Mouse (Mus musculus): Measurements from ENCODE around the gene Gm10190. TPM values are rescaled to one million over a fixed set of nuclear protein-coding genes. Genes with fewer than 3 reads are reported as not detected.
A peak's percentile ranks its signal among the peaks of the same experiment; 100 is the strongest.

Gene Gm10190
- polyA plus RNA-seq, 1 experiment from 2014 or later = 4.4 TPM

DNA sequence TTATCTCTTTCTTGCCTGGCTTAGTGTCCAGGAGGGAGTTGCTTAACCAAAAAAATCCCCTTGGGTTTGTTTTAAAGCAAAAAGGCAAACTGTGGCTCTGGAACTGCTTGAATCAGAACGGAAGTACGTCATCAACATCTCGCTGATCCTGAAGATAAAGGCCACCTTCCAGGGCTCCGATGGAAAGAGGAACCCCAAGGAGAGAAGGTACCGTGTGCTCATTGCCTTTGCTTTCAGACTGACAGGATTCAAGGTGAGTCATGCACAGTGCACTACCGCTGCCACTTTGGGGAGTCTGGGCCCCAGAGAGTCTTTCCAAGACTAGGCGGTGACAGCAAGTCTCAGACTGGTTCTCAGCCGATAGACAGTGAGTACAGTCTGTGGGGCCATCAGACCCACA lies 13.1 kb downstream of the Gm10190 start:
- ATAC-seq (replicated peaks) = no peak
- no peaks in the 10 kb centered on the region for H3K36me3 ChIP-seq (replicated peaks)
- H3K4me2 ChIP-seq = no peak overlapping the region
- H3K27ac ChIP-seq = no peak overlapping the region
- no peaks in the 10 kb centered on the region for H3K4me1 ChIP-seq
- no peak overlapping the region for H3K9ac ChIP-seq
- no peak overlapping the region for H3K4me3 ChIP-seq
- 90% methylated on average over 8 of the region's 8 CpGs for WGBS
- no peaks in the 10 kb centered on the region for H3K27me3 ChIP-seq (replicated peaks)
- no peaks in the 10 kb centered on the region for H3K9me3 ChIP-seq

DNA sequence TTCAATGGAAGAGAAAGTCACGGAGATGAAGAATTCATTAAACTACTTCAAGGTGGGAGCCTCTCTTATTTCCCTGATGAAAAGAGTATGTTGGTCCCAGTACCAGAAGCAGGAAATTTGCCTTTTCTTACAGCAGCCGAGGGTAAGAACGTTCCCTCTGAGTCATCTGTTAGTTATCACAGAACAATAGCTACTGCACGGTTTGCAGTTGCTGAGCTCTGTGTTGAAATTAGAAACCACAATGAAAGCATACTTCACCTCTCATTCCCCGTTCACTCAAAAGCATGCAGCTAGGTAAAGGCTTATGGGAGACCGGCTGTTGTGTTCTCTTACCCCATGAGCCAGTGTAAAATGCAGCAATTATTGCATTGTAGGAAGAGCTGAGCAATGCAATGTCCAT lies 26.1 kb downstream of the Gm10190 start:
- no peak for ATAC-seq (replicated peaks)
- H3K9me3 ChIP-seq = no peaks in the 10 kb centered on the region
- no peaks in the 10 kb centered on the region for H3K27me3 ChIP-seq (replicated peaks)
- WGBS = 37% methylated on average over 6 of the region's 6 CpGs
- no peak overlapping the region for H3K27ac ChIP-seq
- no peaks in the 10 kb centered on the region for H3K4me1 ChIP-seq
- no peaks in the 10 kb centered on the region for H3K36me3 ChIP-seq (replicated peaks)
- H3K9ac ChIP-seq = no peak overlapping the region
- no peak overlapping the region for H3K4me3 ChIP-seq
- H3K4me2 ChIP-seq = no peak overlapping the region

DNA sequence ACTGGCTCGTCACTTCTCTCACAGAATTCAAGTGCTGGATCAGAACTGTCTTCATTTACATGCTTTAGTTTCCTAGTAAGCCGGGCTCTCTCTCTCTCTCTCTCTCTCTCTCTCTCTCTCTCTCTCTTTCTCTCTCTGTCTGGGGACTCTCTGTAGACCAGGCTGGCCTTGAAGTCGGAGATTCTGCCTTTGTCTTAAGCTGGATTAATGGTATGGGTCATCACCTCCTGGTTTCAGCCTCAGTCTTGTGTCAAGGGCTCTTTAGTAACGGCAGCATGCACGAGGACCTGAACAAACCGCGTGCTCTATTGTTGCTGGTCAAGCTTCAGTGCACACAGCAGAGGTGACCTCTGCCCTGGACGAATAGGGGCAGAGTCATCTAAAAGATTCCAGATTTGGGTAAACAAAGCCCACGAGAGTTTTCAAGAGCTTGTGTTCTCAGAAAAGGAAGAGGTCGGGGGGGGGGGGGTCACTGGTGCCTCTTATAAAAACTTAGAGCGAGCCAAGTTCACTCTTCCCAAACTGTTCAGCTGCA lies 26.7 kb downstream of the Gm10190 start:
- no peaks in the 10 kb centered on the region for H3K9me3 ChIP-seq
- no peak overlapping the region for H3K27ac ChIP-seq
- H3K9ac ChIP-seq = no peak overlapping the region
- ATAC-seq (replicated peaks) = no peak
- H3K4me1 ChIP-seq = no peaks in the 10 kb centered on the region
- 15% methylated on average over 11 of the region's 11 CpGs for WGBS
- H3K36me3 ChIP-seq (replicated peaks) = no peaks in the 10 kb centered on the region
- no peak overlapping the region for H3K4me3 ChIP-seq
- no peaks in the 10 kb centered on the region for H3K27me3 ChIP-seq (replicated peaks)
- no peak overlapping the region for H3K4me2 ChIP-seq

DNA sequence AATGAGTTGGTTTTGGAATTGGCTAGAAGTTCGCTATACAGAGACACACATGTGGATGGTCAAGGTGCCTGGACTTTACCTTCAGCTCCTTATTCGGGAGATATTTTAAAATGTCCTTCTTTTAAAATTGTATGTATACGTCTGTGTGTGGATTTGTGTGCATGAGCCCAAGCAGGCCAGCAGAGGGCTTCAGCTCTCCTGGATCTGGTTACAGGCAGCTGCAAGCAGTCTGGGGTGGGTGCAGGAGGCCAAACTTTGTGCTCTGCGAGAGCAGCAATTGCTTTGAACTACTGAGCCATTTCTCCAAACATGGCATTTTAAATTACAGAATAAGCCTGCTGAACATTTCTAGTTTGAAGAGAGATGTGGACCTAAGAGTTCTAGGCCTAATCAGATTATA lies 28.1 kb downstream of the Gm10190 start:
- Histone ChIP-seq H3K4me1 (no peaks in the 10 kb centered on the region), H3K27me3 (replicated peaks) (no peaks in the 10 kb centered on the region), H3K36me3 (replicated peaks) (no peaks in the 10 kb centered on the region), H3K9ac (no peak overlapping the region), H3K27ac (no peak overlapping the region), H3K4me3 (no peak overlapping the region), H3K4me2 (no peak overlapping the region), H3K9me3 (no peaks in the 10 kb centered on the region)
- WGBS = 87% methylated on average over 4 of the region's 4 CpGs
- no peak for ATAC-seq (replicated peaks)

DNA sequence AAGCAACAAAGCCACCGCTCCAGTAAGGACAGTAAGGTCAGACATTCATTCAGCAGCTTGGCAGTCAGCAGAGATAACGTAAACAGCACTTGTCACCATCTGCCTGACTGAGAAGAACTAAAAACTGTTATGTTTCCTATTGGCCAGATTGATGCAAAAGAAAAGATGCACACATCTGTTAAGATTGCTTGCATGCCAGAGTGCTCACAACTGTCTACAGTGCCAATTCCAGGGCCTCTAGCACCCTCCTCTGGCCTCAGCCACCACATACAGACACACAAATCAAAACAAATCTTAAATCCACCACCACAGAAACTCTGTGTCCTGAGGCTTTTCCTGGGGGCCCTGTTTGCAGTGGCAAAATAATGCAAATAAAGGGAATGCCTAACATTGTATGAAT lies 41.0 kb downstream of the Gm10190 start:
- H3K4me3 ChIP-seq = no peak overlapping the region
- 77% methylated on average over 2 of the region's 2 CpGs for WGBS
- H3K4me1 ChIP-seq = no peaks in the 10 kb centered on the region
- no peaks in the 10 kb centered on the region for H3K27me3 ChIP-seq (replicated peaks)
- H3K27ac ChIP-seq = no peak overlapping the region
- H3K4me2 ChIP-seq = no peak overlapping the region
- no peak overlapping the region for H3K9ac ChIP-seq
- ATAC-seq (replicated peaks) = 0 out of 2 replicates have a peak, but pooled peaks have one; percentile 33
- H3K36me3 ChIP-seq (replicated peaks) = no peaks in the 10 kb centered on the region
- no peaks in the 10 kb centered on the region for H3K9me3 ChIP-seq

DNA sequence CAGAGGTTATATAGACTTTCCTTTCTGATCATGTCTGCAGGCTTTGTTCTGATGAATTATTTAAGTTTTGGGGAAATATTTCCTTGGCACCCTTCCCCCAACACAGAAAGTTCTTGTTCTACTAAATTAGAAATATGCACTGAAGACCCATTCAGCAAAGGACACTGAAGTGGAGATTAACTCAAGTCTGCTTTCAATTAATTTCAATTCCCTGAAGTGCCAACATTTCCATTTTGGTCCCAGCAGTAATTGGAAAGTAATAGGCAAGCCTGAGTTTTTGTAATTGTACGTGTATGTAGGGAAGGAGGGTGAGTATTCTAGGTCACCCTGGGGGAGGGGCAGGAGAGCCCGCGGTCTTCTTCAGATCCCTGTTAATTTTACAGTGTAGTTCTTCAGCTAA lies 46.9 kb downstream of the Gm10190 start:
- Histone ChIP-seq H3K4me3 (no peak overlapping the region), H3K36me3 (replicated peaks) (no peaks in the 10 kb centered on the region), H3K9me3 (no peaks in the 10 kb centered on the region), H3K27ac (no peak overlapping the region), H3K27me3 (replicated peaks) (no peaks in the 10 kb centered on the region), H3K9ac (no peak overlapping the region), H3K4me2 (no peak overlapping the region), H3K4me1 (no peaks in the 10 kb centered on the region)
- 66% methylated on average over 3 of the region's 3 CpGs for WGBS
- ATAC-seq (replicated peaks) = no peak

DNA sequence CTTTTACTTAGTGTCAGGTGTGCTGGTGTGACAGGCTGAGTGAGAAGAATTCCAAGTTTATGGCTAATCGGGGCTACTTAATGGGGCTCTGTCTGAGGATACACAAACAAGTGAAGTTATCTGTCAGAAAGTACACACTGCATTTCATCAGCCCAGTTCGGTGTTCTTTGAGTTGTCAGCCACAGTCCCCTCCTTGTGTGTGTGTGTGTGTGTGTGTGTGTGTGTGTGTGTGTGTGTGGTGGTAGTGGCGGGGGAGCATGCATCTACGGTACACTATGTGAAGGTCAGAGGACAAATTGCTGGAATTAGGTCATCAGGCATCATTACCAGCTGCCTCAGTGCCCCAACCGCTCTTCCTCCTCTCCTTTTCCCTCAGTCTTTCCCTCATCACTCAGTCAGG lies 47.9 kb downstream of the Gm10190 start:
- no peaks in the 10 kb centered on the region for H3K27me3 ChIP-seq (replicated peaks)
- WGBS = 81% methylated on average over 5 of the region's 5 CpGs

DNA sequence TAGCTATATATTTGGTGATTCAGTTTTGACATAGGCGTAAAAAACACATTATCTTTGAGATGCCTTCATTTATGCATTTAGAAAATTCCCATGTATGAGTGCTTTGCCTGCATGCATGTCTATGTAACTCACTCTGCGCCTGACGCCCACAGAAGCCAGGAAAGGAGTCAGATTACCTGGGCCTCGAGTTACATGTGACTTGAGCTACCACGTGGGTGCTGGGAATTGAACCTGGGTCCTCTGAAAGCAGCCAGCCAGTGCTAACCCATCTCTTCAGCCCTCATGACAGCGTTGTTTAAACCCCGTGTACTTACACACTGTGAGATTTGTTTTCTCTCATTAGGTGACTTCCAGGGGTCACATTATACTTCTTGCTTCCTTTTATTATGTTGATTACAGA lies 48.8 kb downstream of the Gm10190 start:
- Histone ChIP-seq H3K27ac (no peak overlapping the region), H3K9ac (no peak overlapping the region), H3K4me1 (no peaks in the 10 kb centered on the region), H3K9me3 (no peaks in the 10 kb centered on the region), H3K4me2 (no peak overlapping the region), H3K4me3 (no peak overlapping the region), H3K27me3 (replicated peaks) (no peaks in the 10 kb centered on the region), H3K36me3 (replicated peaks) (no peaks in the 10 kb centered on the region)
- WGBS = 82% methylated on average over 7 of the region's 7 CpGs
- no peak for ATAC-seq (replicated peaks)

More for the DNA sequence above, 47.9 kb downstream of the Gm10190 start:
- Histone ChIP-seq H3K9me3 (no peaks in the 10 kb centered on the region), H3K4me2 (no peak overlapping the region), H3K36me3 (replicated peaks) (no peaks in the 10 kb centered on the region), H3K27ac (no peak overlapping the region), H3K9ac (no peak overlapping the region), H3K4me1 (no peaks in the 10 kb centered on the region), H3K4me3 (no peak overlapping the region)
- ATAC-seq (replicated peaks) = no peak

DNA sequence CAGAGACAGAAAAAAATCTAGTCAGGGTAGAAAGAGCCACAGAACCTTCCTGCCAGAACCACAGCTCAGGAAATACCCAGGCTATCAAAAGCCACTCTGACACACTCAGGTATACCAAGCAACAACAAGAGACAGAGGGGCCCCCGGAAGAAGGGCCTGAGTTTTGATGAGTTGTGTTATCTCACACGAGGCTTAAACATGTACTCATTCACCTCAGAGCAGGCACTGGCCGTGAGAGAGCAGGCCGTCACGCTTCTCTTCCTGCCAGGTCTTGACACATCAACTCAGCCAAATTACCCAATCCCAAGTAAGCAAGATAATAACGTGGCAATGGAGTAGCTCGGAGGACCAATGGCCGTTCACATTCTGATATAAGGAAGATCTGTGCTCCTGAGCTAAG lies 49.7 kb downstream of the Gm10190 start:
- Histone ChIP-seq H3K4me3 (no peak overlapping the region), H3K27ac (no peak overlapping the region), H3K4me2 (no peak overlapping the region), H3K9me3 (no peaks in the 10 kb centered on the region), H3K4me1 (no peaks in the 10 kb centered on the region), H3K9ac (no peak overlapping the region), H3K36me3 (replicated peaks) (no peaks in the 10 kb centered on the region), H3K27me3 (replicated peaks) (no peaks in the 10 kb centered on the region)
- no peak for ATAC-seq (replicated peaks)
- WGBS = 76% methylated on average over 8 of the region's 8 CpGs

Other genes with a start within 250 kb of the Gm10190 start
- gene Galm, start 246.1 kb downstream of the Gm10190 start, polyA plus RNA-seq (2015; fragmentation: Nextera tagmentation; extraction: Ambion mirVana) = 1.5 and 2.0 TPM in 2 replicates
- gene Srsf7, start 166.2 kb downstream of the Gm10190 start, polyA plus RNA-seq (2015; fragmentation: Nextera tagmentation; extraction: Ambion mirVana) = 417 and 424 TPM in 2 replicates
- 0.06 and 0.22 TPM in 2 replicates for gene Ttc39d, start 166.1 kb downstream of the Gm10190 start, polyA plus RNA-seq (2015; fragmentation: Nextera tagmentation; extraction: Ambion mirVana)
- 18.1 and 21.5 TPM in 2 replicates for gene Gemin6, start 149.1 kb downstream of the Gm10190 start, polyA plus RNA-seq (2015; fragmentation: Nextera tagmentation; extraction: Ambion mirVana)
- 48.8 and 49.7 TPM in 2 replicates for gene Morn2, start 83.3 kb downstream of the Gm10190 start, polyA plus RNA-seq (2015; fragmentation: Nextera tagmentation; extraction: Ambion mirVana)
- gene Dhx57, start 83.1 kb downstream of the Gm10190 start, polyA plus RNA-seq (2015; fragmentation: Nextera tagmentation; extraction: Ambion mirVana) = 52.2 and 58.2 TPM in 2 replicates
- gene Arhgef33, start 66.1 kb downstream of the Gm10190 start, polyA plus RNA-seq (2015; fragmentation: Nextera tagmentation; extraction: Ambion mirVana) = 1.0 and 1.6 TPM in 2 replicates
- 8.5 and 8.8 TPM in 2 replicates for gene Sos1, start 106.9 kb upstream of the Gm10190 start, polyA plus RNA-seq (2015; fragmentation: Nextera tagmentation; extraction: Ambion mirVana)
- gene Cdkl4, start 204.3 kb upstream of the Gm10190 start, polyA plus RNA-seq (2015; fragmentation: Nextera tagmentation; extraction: Ambion mirVana) = 5.1 and 5.5 TPM in 2 replicates